Mouse (Mus musculus): ENCODE data around the gene Mrpl48. TPM values are rescaled to one million over a fixed set of nuclear protein-coding genes. Genes with fewer than 3 reads are reported as not detected.

Mrpl48 gene
- polyA plus RNA-seq, 1 experiment from 2014 or later: 81.5 TPM

Other genes with a start within 250 kb of the Mrpl48 start
- 23.6 and 29.8 TPM in 2 replicates for gene C2cd3, start 236.1 kb downstream of the Mrpl48 start, polyA plus RNA-seq (2015; fragmentation: Nextera tagmentation; extraction: Ambion mirVana)
- 72.5 and 79.5 TPM in 2 replicates for gene Ppme1, start 236.0 kb downstream of the Mrpl48 start, polyA plus RNA-seq (2015; fragmentation: Nextera tagmentation; extraction: Ambion mirVana)
- 0.09 and 0.14 TPM in 2 replicates for gene Ucp3, start 135.3 kb downstream of the Mrpl48 start, polyA plus RNA-seq (2015; fragmentation: Nextera tagmentation; extraction: Ambion mirVana)
- gene Ucp2, start 115.0 kb downstream of the Mrpl48 start, polyA plus RNA-seq (2015; fragmentation: Nextera tagmentation; extraction: Ambion mirVana): 221 and 250 TPM in 2 replicates
- 0.50 and 0.60 TPM in 2 replicates for gene Dnajb13, start 93.3 kb downstream of the Mrpl48 start, polyA plus RNA-seq (2015; fragmentation: Nextera tagmentation; extraction: Ambion mirVana)
- gene Coa4, start 71.2 kb downstream of the Mrpl48 start, polyA plus RNA-seq (2015; fragmentation: Nextera tagmentation; extraction: Ambion mirVana): 23.4 and 26.3 TPM in 2 replicates
- gene Rab6a, start 891 bp downstream of the Mrpl48 start, polyA plus RNA-seq (2015; fragmentation: Nextera tagmentation; extraction: Ambion mirVana): 88.3 and 91.1 TPM in 2 replicates
- gene Plekhb1, start 54.1 kb upstream of the Mrpl48 start, polyA plus RNA-seq (2015; fragmentation: Nextera tagmentation; extraction: Ambion mirVana): 4.3 and 4.9 TPM in 2 replicates
- 35.2 and 41.0 TPM in 2 replicates for gene Fam168a, start 98.3 kb upstream of the Mrpl48 start, polyA plus RNA-seq (2015; fragmentation: Nextera tagmentation; extraction: Ambion mirVana)